Mouse (Mus musculus): ENCODE data around the gene Psma5.

GRCm38 (mm10) chr3:108282401-108283240 is 25.9 kb downstream of the Psma5 start:
- TF ChIP-seq CTCF (IDR thresholded peaks at IDR 0.05; ENCODE audit: low read depth), result peak; percentile 75
- TF ChIP-seq EP300 (IDR thresholded peaks at IDR 0.05; ENCODE audit: low read depth), result no peak

Data from liver, postnatal 0 days (tissue).